Mouse (Mus musculus): ENCODE measurements around the gene Gucy1b2.

DNA sequence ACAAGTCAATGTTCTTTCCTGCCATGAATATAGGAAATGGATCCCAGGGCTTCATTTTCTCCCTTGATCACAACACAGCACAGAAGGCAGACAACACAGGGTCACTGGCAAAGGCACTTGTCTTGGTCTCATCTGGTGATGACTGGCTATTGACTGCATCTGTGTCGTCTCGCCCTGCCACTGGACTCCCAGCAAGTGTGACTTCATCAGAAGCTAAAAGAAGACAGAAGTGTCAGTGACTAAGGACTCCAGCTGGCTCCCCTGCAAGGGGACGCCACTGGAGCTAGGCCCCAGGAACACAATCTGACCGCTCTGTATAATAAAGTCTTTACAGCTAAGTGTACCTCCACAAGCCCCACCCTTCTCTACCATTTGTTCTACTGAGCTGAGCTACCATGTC lies 63.3 kb downstream of the Gucy1b2 start:
- no peak for TF ChIP-seq CTCF (IDR thresholded peaks at IDR 0.05; ENCODE audit: insufficient read depth, low read length)
- TF ChIP-seq POLR2A (IDR thresholded peaks at IDR 0.05; ENCODE audit: borderline replicate concordance, extremely low read depth, low read depth, low read length), result no peak

All from lung, adult 2 months (tissue).